Mouse (Mus musculus): ENCODE results near the gene Olfr635.
A peak's percentile ranks its signal among the peaks of the same experiment; 100 is the strongest.
"Not testable (repeated sequence)": the region's sequence is repeated elsewhere in the genome, so short reads cannot be mapped to it uniquely, and the experiment has no call there.

The Olfr635 gene

DNA sequence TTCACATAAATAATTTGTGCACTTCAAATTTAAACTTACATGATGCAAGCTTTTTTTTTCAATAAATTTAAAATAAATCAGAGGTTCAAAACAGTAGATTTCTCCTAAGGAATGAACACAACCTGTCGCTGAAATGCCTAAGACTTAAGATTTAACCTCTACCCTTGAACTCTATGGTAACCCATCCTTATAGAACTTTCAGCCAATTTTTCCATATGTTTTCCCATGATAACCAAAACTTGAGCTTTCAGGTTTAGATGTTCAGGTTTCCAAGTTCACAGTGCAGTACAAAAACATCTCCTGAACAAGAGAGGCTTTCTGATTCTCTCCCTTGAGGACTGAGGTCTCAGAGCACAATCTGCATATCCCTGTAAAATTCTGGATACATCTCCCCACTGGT is at the start of gene Olfr635:
Gene Olfr635, plus strand, starts transcription at position 301 of the 400 bp plus-strand sequence.
- DNase-seq: no peak

DNA sequence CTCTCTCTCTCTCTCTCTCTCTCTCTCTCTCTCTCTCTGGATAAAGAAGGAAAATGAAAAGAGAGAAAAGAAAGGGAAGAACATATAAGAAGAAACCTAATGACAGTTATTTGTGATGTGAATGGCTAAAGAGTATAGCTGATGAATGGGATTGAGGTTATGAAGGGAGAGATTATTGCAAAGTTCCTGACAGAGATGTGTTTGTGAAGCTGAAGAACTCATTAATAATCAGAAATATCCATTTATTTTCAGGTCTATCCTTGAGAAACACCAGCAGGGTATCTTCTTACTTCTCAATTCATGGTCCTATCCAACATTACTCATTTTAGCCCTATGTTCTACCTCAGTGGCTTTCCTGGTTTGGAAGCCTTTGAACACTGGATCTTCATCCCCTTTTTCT is 42.4 kb upstream of the Olfr635 start, which contains the start of gene Olfr631:
Gene Olfr631, plus strand, starts transcription at position 301 of the 400 bp plus-strand sequence.
- DNase-seq: no peak

DNA sequence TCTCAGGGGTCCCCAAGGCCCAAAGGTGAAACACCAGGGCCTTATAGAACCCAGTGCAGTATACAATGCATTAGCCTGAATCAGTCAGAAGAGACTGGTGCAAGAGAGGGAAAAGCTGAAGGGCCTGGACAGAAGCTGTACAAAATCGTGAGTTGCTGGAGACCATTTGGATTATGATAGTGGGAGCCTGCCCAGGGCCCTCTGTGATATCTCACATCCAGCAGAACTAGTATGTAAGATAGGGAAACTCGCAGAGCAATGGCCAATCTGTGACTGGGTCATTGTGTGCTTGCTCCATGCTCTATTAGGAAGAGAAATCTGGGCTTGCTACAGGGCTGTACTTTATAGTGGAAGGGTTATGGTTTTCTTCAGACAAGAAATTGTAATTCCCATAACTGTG is 36.7 kb upstream of the Olfr635 start, which contains the start of gene Olfr632:
Gene Olfr632, plus strand, starts transcription at position 84 of the 400 bp plus-strand sequence.
- no peak for DNase-seq

DNA sequence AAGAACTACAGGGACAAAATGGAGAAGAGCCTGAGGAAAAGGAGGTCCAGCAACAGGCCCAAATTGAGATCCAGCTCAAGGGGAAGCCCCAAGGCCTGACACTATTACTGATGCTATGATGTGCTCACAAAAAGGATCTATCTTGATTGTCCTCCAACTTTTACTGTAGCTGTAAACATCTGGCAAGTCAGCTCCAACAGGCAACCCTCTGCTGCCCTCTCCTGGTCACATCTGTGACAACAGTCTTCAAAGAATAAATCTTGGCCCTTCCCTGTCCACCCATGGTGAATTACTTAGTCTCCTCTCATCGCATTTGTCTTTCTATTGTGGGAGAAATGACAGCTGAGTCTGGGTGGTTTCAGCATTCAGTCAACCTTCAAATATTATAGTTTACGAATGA is 28.2 kb upstream of the Olfr635 start:
- DNase-seq: peak; percentile 73

DNA sequence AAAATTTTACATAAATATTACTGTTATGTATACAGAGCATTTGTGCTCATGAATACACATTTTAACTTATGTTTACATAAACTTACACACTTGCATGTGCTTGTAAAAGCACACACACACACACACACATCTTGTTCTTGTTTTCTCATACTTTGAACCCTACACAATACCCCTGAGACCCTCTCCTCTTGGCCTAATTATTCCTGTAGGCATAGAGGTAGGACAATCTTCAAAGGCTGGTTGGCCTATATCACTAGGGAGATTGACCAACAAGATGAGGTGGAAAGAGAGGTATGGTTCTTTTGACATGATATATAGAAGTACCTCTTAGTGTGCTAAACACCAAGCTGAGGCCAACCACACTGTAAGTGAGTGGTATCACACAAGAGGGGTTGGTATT is 26.8 kb upstream of the Olfr635 start, which contains the start of gene Olfr633:
Gene Olfr633, plus strand, starts transcription at position 301 of the 400 bp plus-strand sequence.
- DNase-seq: no peak

DNA sequence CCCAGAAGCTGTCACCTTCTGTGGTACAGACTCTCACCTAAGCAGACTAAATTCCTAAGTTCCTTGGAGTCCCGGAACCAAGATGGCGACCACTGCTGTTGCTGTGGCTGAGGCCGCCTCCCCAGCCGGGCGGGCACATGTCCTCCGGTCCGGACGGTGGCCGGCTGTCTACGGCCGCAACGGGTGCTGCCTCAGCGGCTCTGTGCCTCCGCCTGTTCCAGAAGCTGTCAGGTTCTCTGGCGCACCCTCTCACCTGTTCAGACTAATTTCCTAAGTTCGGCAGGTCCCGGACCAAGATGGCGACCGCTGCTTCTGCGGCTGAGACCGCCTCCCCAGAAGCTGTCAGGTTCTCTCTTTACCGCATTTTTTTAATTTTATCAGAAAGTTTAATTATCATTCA is 4.1 kb upstream of the Olfr635 start:
- DNase-seq: not testable (repeated sequence)

DNA sequence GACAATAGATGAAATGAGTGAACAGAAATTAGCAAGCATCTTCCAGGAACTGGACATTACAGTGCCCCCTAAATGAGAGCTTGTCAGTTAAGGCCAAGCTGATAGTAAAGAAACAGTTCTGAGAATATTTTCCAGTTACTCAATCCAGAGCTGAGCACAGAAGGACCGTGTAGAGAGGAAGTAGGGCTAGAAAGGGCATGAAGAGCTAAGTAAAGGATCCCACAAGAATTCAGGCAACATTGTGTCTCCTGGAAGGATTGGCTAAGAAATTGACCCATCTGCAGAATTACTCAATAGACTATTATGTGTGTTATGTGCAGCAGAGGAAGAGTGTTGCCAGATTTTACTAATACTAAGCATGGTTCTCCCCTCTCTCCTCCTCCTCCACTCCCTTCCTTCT is 830 bp downstream of the Olfr635 start:
- DNase-seq: no peak

DNA sequence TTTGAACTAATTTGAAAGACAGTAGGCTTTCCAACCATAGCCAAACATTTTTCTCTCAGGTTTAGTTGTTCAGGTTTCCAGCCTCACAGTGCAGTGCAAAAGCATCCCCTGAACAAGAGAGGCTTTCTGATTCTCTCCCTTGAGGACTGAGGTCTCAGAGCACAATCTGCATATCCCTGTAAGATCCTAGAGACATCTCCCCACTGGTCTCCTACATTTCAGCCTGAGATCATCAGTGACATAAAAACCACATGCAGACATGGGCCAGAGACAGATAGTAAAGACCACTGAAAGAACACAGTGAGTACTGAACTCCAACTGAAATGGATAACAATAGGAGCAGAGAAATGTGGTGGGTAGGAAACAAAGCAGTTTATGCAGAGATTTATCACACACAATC is 27.5 kb downstream of the Olfr635 start, which contains the start of gene Olfr638:
Gene Olfr638, plus strand, starts transcription at position 301 of the 400 bp plus-strand sequence.
- DNase-seq: no peak

DNA sequence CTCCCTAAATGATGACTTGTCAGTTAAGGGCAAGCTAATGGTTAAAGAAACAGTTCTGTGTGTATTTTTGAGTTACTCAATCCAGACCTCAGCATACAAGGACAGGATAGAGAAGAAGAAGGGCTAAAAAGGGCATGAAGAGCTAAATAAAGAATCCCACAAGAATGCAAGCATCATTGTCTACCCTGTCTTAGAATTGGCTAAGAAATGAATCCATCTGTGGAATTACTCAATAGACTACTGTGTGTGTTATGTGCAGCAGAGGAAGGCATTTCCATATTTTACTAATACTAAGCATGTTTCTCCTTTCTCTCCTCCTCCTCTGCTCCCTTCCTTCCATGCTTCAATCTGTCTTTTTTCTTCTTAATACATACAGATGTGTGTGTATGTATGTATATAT is 28.2 kb downstream of the Olfr635 start:
- DNase-seq: no peak

DNA sequence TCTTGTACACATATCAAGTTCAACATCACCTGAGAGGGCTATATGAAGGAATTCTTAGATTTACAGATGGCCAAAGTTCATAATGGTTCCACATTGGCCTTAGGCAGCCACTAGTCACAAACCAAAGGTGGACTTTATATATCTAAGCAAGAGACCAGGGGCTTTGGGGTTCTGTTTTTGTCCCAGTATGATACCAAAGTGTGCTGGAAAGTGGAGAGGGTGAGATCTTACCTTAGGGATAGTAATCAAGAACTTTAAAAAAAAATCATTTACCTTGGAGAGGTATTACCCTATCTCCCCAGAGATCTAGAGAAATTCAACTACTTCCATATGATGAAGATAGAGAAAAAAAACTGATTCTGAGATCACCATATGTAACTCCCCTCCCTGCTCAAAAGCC is 46.3 kb downstream of the Olfr635 start, which contains the start of gene Olfr639:
Gene Olfr639, minus strand, starts transcription at position 101 of the 400 bp plus-strand sequence.
- no peak for DNase-seq

DNA sequence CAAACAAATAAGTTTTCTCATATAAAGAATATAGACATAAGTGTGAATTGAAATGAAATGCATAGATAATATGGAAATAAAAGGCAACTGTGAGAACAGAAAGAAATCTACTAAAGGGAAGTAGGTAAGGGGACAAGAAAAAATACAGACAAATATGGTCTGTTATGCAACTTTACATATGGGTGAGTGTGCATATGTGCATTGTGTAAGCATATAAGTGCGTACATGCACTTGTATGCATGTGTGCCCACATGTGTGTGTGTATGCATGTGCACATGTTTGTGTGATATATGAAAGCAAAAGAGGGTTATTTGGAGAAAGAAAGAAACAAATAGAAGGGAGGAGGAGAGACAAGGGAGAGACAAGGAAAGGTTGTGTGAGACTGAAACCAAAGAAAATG is 48.0 kb downstream of the Olfr635 start:
- no peak for DNase-seq

DNA sequence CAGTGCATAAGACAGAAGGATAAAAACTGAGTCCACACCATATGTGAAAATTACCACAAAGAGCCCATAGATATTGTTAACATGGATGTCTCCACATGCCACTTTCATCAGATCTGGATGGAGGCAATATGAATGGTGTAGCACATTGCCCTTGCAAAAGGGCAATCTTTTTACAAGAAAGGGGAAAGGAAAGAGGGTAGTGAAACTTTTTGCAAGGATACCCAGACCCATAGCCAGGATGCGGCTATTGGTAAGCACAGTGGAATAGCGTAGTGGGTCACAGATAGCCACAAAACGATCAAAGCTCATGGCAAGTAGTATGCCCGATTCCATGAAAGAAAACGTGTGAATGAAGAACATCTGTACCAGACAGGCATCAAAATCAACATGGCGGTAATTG is 50.7 kb downstream of the Olfr635 start:
- DNase-seq: no peak

DNA sequence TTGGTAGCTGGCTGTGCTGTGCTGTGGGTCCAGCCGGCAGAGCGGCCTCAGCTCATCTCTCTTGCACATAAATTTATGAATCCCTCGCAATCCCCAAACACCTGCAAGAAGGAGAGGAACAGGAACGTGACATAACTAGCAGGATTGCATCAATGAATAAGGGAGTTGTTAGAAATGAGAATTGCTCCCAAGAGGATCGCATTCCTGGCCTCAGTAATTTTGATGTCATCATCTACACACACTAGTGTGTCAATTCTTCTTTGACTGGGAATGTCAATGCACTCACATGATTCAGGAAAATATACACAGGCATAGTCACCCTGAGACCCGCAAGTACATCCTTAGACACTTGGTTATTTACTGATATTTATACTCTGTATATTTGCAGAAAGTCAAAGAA is 54.5 kb downstream of the Olfr635 start, which contains the start of gene Olfr640:
Gene Olfr640, minus strand, starts transcription at position 101 of the 400 bp plus-strand sequence.
- no peak for DNase-seq

DNA sequence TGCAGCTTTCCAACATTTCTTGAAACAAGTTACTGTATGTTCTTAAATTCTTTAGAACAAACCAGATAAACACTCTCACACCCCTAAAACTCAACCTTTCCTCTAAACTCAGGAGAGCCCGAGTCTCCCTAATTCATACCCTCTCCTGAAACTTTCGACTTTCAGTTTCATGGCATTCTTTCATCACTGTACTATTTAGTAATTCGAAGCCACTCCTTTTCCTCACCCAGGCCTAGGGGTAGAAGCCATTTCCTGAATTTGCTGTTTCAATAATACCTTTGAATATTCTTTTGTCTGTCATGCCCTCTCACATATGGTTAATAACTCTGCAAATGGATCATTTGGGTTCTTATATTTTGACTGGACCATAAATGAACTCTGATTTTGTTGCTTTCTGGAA is 56.0 kb downstream of the Olfr635 start:
- DNase-seq: no peak

DNA sequence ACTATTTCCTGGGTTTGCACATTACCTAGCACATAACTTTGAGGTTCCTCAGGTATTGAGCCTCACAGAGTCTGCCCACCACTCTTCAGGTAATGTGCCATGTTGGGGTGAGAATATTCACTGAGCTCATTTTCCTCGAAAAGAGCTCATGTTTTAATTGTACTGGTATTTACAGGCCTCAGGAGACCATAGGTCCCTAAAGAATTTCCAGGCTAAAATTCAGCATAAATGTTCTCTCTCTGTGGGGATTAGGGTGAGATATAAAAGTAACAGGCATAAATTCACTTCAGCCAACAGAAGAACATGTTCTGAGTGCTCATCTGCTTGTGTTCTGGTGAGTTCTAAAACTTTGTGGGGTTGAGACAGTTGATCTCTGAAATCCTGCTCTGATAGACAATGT is 64.2 kb downstream of the Olfr635 start, which contains the start of gene Olfr641:
Gene Olfr641, plus strand, starts transcription at position 301 of the 400 bp plus-strand sequence.
- DNase-seq: no peak

Data from embryo, embryonic 11 days (tissue).